Mouse (Mus musculus) bone marrow macrophage, adult 2 months (primary cell): ENCODE data around the gene Fars2. TPM values are rescaled to one million over a fixed set of nuclear protein-coding genes. Genes with fewer than 3 reads are reported as not detected.

ENCODE experiments used
- H3K27ac ChIP-seq: 2 replicates; pipeline ENCODE4 v1.5.1; 2012; ENCODE audit warnings: low read depth, low read length; ENCODE audit not compliant: insufficient read depth
- H3K4me1 ChIP-seq: 2 replicates; pipeline ENCODE4 v1.6.1; 2012; ENCODE audit warnings: low read length; ENCODE audit not compliant: control insufficient read depth, insufficient read depth
- H3K4me3 ChIP-seq: 2 replicates; pipeline ENCODE4 v1.5.1; 2012; ENCODE audit warnings: mild to moderate bottlenecking, low read length, moderate library complexity; ENCODE audit not compliant: insufficient read depth
- CTCF ChIP-seq: IDR thresholded peaks from 2 replicates; pipeline ENCODE4 v1.5.1; 2012; ENCODE audit warnings: low read depth, mild to moderate bottlenecking, low read length, moderate library complexity
- POLR2A ChIP-seq: IDR thresholded peaks from 2 replicates; pipeline ENCODE4 v1.6.1; 2012; ENCODE audit warnings: mild to moderate bottlenecking, low read depth, low read length, borderline replicate concordance
- polyA plus RNA-seq: library from polyadenylated mRNA; stranded (reverse); fragments of >200 nt; gene quantifications from 2 replicates; pipeline ENCODE4 v1.2.4, GENCODE M21; 2012; ENCODE audit not compliant: missing spikeins, insufficient read depth, insufficient read length

Fars2 gene
- polyA plus RNA-seq, 1 experiment = 28.6 TPM

DNA sequence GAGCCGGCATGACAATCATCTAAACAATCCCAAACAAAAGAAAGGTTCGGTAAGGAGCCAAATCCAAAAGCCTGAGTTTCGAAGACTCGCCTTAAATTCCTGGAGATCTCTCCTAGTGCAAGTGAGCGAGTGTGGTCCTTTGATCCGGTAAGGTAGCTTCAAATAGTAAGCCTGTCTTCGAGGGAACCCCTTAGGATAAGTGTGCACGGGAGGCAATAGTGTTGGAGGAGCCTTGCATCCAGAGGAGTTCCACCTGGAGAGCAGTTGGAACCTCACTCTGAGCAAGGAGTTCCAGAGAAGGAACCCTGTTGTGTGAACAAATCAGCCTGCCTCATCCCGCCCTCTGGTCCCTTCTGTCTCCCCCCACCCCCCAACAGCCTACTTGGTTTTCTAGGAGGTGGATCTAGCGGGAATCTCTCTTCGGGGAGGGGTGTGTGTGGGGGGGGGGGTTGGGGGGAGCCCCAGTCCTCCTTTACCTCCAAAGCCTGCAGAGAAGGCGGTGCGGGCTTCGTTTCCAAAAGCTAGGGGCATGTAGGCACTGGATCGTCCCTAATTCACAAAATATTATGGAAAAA lies 606.6 kb downstream of the Fars2 start:
- Histone ChIP-seq H3K27ac (no peak overlapping the region), H3K4me3 (no peak overlapping the region), H3K4me1 (no peaks in the 10 kb centered on the region)
- no peak for TF ChIP-seq CTCF
- TF ChIP-seq POLR2A = no peak

- Histone ChIP-seq H3K27ac (no peak overlapping the region), H3K4me3 (peak overlapping the region; percentile 34; the same call in 1 of the 2 replicates), H3K4me1 (no peaks in the 10 kb centered on the region)
- no peak for TF ChIP-seq POLR2A
- no peak for TF ChIP-seq CTCF
Measured at GRCm38 (mm10) chr13:36724533-36725470, 607.6 kb downstream of the Fars2 start.

DNA sequence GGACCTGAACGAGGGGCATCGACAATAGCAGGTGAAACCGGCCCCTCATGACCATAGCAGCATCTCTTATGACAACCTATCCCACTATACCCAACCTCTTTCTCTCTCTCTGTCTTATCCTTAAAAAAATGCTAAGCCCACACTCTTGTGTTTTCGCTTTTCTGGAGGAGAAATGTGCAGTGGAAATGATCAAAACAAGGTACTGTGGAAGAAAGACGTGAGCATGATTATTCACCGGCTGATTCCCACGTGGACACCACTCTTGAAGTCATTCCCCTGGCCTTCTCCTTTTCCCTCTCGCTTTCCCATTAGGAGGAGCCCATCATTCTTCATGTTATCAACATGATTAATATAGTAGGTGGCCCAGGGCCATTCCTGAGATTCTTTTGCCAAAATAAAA lies 608.7 kb downstream of the Fars2 start:
- no peak overlapping the region for H3K4me3 ChIP-seq
- no peak for TF ChIP-seq CTCF
- no peaks in the 10 kb centered on the region for H3K4me1 ChIP-seq
- H3K27ac ChIP-seq = no peak overlapping the region

GRCm38 (mm10) chr13:36726551-36726950 lies 609.3 kb downstream of the Fars2 start:
- Histone ChIP-seq H3K4me3 (peak overlapping the region; percentile 43; the same call in 1 of the 2 replicates), H3K27ac (no peak overlapping the region), H3K4me1 (peaks cover 3% of the 10 kb centered on the region; the same call in 1 of the 2 replicates)
- TF ChIP-seq CTCF (no peak), POLR2A (no peak)

- no peak overlapping the region for H3K27ac ChIP-seq
- TF ChIP-seq CTCF = no peak
- TF ChIP-seq POLR2A = no peak
- peak overlapping the region; percentile 43 for H3K4me3 ChIP-seq
- peaks cover 3% of the 10 kb centered on the region; the same call in 1 of the 2 replicates for H3K4me1 ChIP-seq
Measured at GRCm38 (mm10) chr13:36726951-36727778, 610.0 kb downstream of the Fars2 start.

- TF ChIP-seq CTCF = no peak
- Histone ChIP-seq H3K4me1 (peaks cover 3% of the 10 kb centered on the region; the same call in 1 of the 2 replicates), H3K27ac (no peak overlapping the region), H3K4me3 (peak overlapping the region; percentile 43; the same call in 1 of the 2 replicates)
Measured at GRCm38 (mm10) chr13:36727779-36728470, 610.7 kb downstream of the Fars2 start.

DNA sequence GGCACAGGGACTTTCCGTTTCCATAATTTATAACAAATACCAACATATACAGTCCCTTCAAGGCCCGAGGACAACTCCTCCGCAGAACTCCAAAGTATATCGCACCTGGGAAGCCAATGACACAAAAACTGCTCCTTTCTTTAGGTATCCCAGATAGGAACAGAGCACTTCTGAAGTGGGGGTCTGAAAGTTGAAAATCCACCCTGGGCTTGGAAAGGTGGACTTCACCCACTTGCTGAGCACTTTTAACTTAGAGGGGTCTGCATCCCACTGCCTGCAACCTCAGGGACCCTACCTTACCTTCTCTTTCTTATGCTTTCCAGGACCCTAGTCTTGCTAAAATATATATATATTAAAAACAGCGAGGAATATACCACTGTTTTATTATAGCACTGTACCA lies 611.3 kb downstream of the Fars2 start:
- H3K4me1 ChIP-seq = peaks cover 3% of the 10 kb centered on the region; the same call in 1 of the 2 replicates
- H3K4me3 ChIP-seq = no peak overlapping the region
- H3K27ac ChIP-seq = no peak overlapping the region
- TF ChIP-seq POLR2A (no peak), CTCF (no peak)

DNA sequence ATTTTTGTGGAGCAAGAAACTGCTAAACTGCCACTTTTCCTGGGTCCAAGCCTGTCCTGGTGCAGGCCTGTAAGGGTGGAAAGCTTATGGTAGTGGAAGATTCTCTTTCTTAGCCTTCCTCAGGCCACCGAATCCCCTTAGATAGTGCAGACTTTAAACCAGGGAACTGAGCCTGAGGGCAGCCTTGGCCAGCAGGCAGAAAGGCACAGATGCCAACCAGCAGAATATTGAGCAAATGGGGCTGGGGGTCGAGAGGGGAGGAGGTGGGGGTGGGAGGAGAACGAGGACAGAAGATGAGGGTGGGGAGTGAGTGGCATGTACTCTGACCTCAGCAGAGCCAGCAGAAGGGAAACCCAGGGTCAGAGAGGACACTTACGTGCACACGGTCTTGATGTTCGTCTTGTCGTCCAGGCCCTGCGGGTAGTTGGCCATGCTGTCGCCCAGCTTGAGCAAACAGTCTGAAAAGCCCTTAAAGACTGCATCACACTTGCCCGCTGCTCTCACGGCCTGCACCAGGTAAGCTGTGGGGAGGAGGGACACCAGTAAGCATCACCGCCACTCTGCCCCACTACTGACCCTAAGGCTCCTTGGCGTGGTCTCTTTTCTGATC lies 612.6 kb downstream of the Fars2 start:
- TF ChIP-seq POLR2A (no peak), CTCF (no peak)

DNA sequence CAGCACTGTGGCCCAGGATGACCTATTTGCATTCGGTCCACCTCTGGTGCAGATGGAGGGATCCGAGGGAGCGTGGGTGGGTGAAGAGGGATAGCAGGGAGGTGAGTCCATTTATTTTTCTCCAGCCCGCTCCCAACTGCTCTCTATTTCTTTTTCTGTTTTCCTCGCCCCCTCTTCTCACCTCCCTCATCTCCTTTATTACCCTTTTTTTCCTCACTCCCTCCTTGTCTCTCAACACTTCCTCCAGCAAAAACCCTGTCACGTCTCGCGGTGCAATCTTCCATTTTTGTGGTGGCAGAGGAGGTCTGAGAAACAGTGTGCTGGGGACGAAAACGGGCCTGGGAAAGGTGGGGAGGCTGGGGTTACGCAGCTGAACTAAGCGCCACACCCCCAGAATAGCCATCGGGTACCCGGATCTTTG lies 613.1 kb downstream of the Fars2 start:
- no peak overlapping the region for H3K27ac ChIP-seq
- no peak for TF ChIP-seq POLR2A
- no peak for TF ChIP-seq CTCF
- peaks cover 8% of the 10 kb centered on the region; the same call in 1 of the 2 replicates for H3K4me1 ChIP-seq
- no peak overlapping the region for H3K4me3 ChIP-seq

More for the DNA sequence above, 612.6 kb downstream of the Fars2 start:
- Histone ChIP-seq H3K4me1 (peaks cover 4% of the 10 kb centered on the region; the same call in 1 of the 2 replicates), H3K4me3 (no peak overlapping the region), H3K27ac (no peak overlapping the region)
